Mouse (Mus musculus) heart, embryonic 14.5 days (tissue): ENCODE measurements around the gene Gm37240. TPM values are rescaled to one million over a fixed set of nuclear protein-coding genes. Genes with fewer than 3 reads are reported as not detected.

Experiments used
- ATAC-seq: fragments of 200-750 bp; cut with Nextera tagmentation; 2 replicates; pipeline ENCODE4 v1.8.0; 2017; ENCODE audit warnings: low read depth, moderate TSS enrichment; ENCODE audit not compliant: insufficient number of reproducible peaks, insufficient read depth, low FRiP score
- H3K27ac ChIP-seq, 2 experiments: fragments of 200-500 bp in 1 of 2; fragments of 300-500 bp in 1 of 2; sonication (generic) in 1 of 2; replicated peaks in 1 of 2; 2 replicates each; pipeline ENCODE4 v1.5.1; 2012 to 2014; ENCODE audit warnings: low read depth in 2 of 2, low read length in 2 of 2, control low read depth in 1 of 2, mild to moderate bottlenecking in 1 of 2, mixed read lengths in 1 of 2; ENCODE audit not compliant: control insufficient read depth in 1 of 2, insufficient read depth in 1 of 2
- H3K27me3 ChIP-seq: fragments of 300-500 bp; sonication (generic); 2 replicates; pipeline ENCODE4 v1.6.1; 2014; ENCODE audit warnings: mild to moderate bottlenecking, low read length, control low read depth; ENCODE audit not compliant: control insufficient read depth, insufficient read depth
- H3K36me3 ChIP-seq: fragments of 300-500 bp; sonication (generic); 2 replicates; pipeline ENCODE4 v1.6.1; 2014; ENCODE audit warnings: mild to moderate bottlenecking, control low read depth, low read length, mixed read lengths; ENCODE audit not compliant: control insufficient read depth, insufficient read depth
- H3K4me1 ChIP-seq, 2 experiments: fragments of 200-500 bp in 1 of 2; fragments of 300-500 bp in 1 of 2; sonication (generic) in 1 of 2; 2 replicates each; pipeline ENCODE4 v1.6.1; 2012 to 2014; ENCODE audit warnings: low read length in 2 of 2, control low read depth in 1 of 2, mixed read lengths in 1 of 2; ENCODE audit not compliant: control insufficient read depth in 2 of 2, insufficient read depth in 2 of 2
- H3K4me2 ChIP-seq: fragments of 300-500 bp; sonication (generic); 2 replicates; pipeline ENCODE4 v1.6.1; 2014; ENCODE audit warnings: mild to moderate bottlenecking, low read length
- H3K4me3 ChIP-seq, 2 experiments: fragments of 200-500 bp in 1 of 2; fragments of 300-500 bp in 1 of 2; sonication (generic) in 1 of 2; 2 replicates each; pipeline ENCODE4 v1.5.1; 2012 to 2014; ENCODE audit warnings: low read length in 2 of 2, mild to moderate bottlenecking in 2 of 2, control low read depth in 1 of 2, low read depth in 1 of 2, moderate library complexity in 1 of 2; ENCODE audit not compliant: control insufficient read depth in 1 of 2, insufficient read depth in 1 of 2
- H3K9ac ChIP-seq: fragments of 300-500 bp; sonication (generic); 2 replicates; pipeline ENCODE4 v1.6.1; 2014; ENCODE audit warnings: mild to moderate bottlenecking, low read length
- H3K9me3 ChIP-seq: fragments of 300-500 bp; sonication (generic); 2 replicates; pipeline ENCODE4 v1.6.1; 2016; ENCODE audit warnings: low read length, control low read depth; ENCODE audit not compliant: control insufficient read depth
- WGBS: fragments of 180-500 bp; shearing (Covaris S2); extraction: QIAGEN DNeasy Blood & Tissue Kit; methylation state at CpG from one replicate; pipeline ENCODE4 v1.1.7; 2014; 5-methylcytosine and 5-hydroxymethylcytosine counted together
- polyA plus RNA-seq: library from polyadenylated mRNA; unstranded; fragments of >200 nt; fragmentation: Nextera tagmentation; extraction: Ambion mirVana; gene quantifications from 2 replicates; pipeline ENCODE4 v1.2.1, GENCODE M21; 2014

The Gm37240 gene
- polyA plus RNA-seq, 1 experiment from 2014 or later = 12.3 TPM

GRCm38 (mm10) chr3:84729806-84730205 is 1157.5 kb downstream of the Gm37240 start:
- Histone ChIP-seq H3K27ac (no peak overlapping the region), H3K4me3 (no peak overlapping the region), H3K4me2 (no peak overlapping the region), H3K9me3 (no peaks in the 10 kb centered on the region), H3K9ac (no peak overlapping the region), H3K27me3 (peaks cover 4% of the 10 kb centered on the region; the same call in 1 of the 2 replicates), H3K4me1 (peaks cover 7 to 10% of the 10 kb centered on the region in 2 experiments; a peak in 2 of 4 replicates), H3K36me3 (no peaks in the 10 kb centered on the region)
- 77% methylated on average over 6 of the region's 6 CpGs for WGBS
- ATAC-seq = no peak

GRCm38 (mm10) chr3:84723996-84724395 is 1163.3 kb downstream of the Gm37240 start:
- Histone ChIP-seq H3K9ac (no peak overlapping the region), H3K36me3 (no peaks in the 10 kb centered on the region), H3K4me1 (peaks cover 0 to 3% of the 10 kb centered on the region in 2 experiments; a peak in 2 of 4 replicates), H3K27ac (no peak overlapping the region), H3K27me3 (no peaks in the 10 kb centered on the region), H3K9me3 (no peaks in the 10 kb centered on the region), H3K4me2 (no peak overlapping the region), H3K4me3 (no peak overlapping the region)
- no peak for ATAC-seq
- WGBS = 21% methylated on average over 5 of the region's 5 CpGs

- Histone ChIP-seq H3K4me2 (no peak overlapping the region), H3K4me1 (peaks cover 0 to 3% of the 10 kb centered on the region in 2 experiments; a peak in 2 of 4 replicates), H3K27me3 (no peaks in the 10 kb centered on the region), H3K9me3 (no peaks in the 10 kb centered on the region), H3K9ac (no peak overlapping the region), H3K27ac (no peak overlapping the region), H3K4me3 (no peak overlapping the region), H3K36me3 (no peaks in the 10 kb centered on the region)
- WGBS = 91% methylated on average over 4 of the region's 4 CpGs
- no peak for ATAC-seq
Observed at GRCm38 (mm10) chr3:84722680-84723079, 1164.6 kb downstream of the Gm37240 start.

- 84% methylated on average over 15 of the region's 15 CpGs for WGBS
- no peak overlapping the region for H3K4me3 ChIP-seq
- H3K4me2 ChIP-seq = no peak overlapping the region
- no peak overlapping the region for H3K9ac ChIP-seq
- H3K27me3 ChIP-seq = no peaks in the 10 kb centered on the region
- H3K9me3 ChIP-seq = peaks cover 9% of the 10 kb centered on the region
- H3K36me3 ChIP-seq = no peaks in the 10 kb centered on the region
- no peak overlapping the region for H3K27ac ChIP-seq
- no peaks in the 10 kb centered on the region for H3K4me1 ChIP-seq
- ATAC-seq = no peak
Observed at GRCm38 (mm10) chr3:84715073-84715768, 1172.1 kb downstream of the Gm37240 start.

- Histone ChIP-seq H3K4me1 (peaks cover 2 to 13% of the 10 kb centered on the region in 2 experiments; a peak in 1 of 4 replicates), H3K4me2 (no peak overlapping the region), H3K27me3 (no peaks in the 10 kb centered on the region), H3K27ac (no peak overlapping the region), H3K9ac (no peak overlapping the region), H3K4me3 (no peak overlapping the region), H3K36me3 (no peaks in the 10 kb centered on the region), H3K9me3 (peaks cover 9% of the 10 kb centered on the region)
- ATAC-seq = no peak
- 56% methylated on average over 2 of the region's 2 CpGs for whole genome bisulfite sequencing
Observed at GRCm38 (mm10) chr3:84712941-84713340, 1174.4 kb downstream of the Gm37240 start.

GRCm38 (mm10) chr3:84710723-84711122 is 1176.6 kb downstream of the Gm37240 start:
- Histone ChIP-seq H3K9me3 (peaks cover 12% of the 10 kb centered on the region), H3K36me3 (no peaks in the 10 kb centered on the region), H3K9ac (no peak overlapping the region), H3K4me1 (peaks cover 2 to 13% of the 10 kb centered on the region in 2 experiments; a peak in 1 of 4 replicates), H3K27ac (no peak overlapping the region), H3K4me2 (no peak overlapping the region), H3K4me3 (no peak overlapping the region), H3K27me3 (no peaks in the 10 kb centered on the region)
- WGBS = 83% methylated on average over 4 of the region's 4 CpGs
- no peak for ATAC-seq

- H3K4me3 ChIP-seq = no peak overlapping the region
- H3K4me1 ChIP-seq = peaks cover 2 to 13% of the 10 kb centered on the region in 2 experiments; a peak in 1 of 4 replicates
- H3K9me3 ChIP-seq = peaks cover 4% of the 10 kb centered on the region
- no peaks in the 10 kb centered on the region for H3K36me3 ChIP-seq
- ATAC-seq = no peak
- WGBS = 88% methylated on average over 8 of the region's 8 CpGs
- H3K9ac ChIP-seq = no peak overlapping the region
- no peak overlapping the region for H3K27ac ChIP-seq
- H3K27me3 ChIP-seq = no peaks in the 10 kb centered on the region
- H3K4me2 ChIP-seq = no peak overlapping the region
Observed at GRCm38 (mm10) chr3:84709967-84710366, 1177.4 kb downstream of the Gm37240 start.
